Mouse (Mus musculus) small intestine, adult 2 months (tissue): ENCODE results near the gene Exd1. TPM values are rescaled to one million over a fixed set of nuclear protein-coding genes. Genes with fewer than 3 reads are reported as not detected.

Source experiments
- H3K27ac ChIP-seq: fragments of 200-500 bp; 2 replicates; pipeline ENCODE4 v1.5.1; 2012; ENCODE audit warnings: low read depth, low read length, control low read depth, inconsistent platforms; ENCODE audit not compliant: insufficient read depth
- H3K27me3 ChIP-seq: fragments of 200-500 bp; 2 replicates; pipeline ENCODE4 v1.6.1; 2012; ENCODE audit warnings: mild to moderate bottlenecking, moderate library complexity, low read length, inconsistent platforms; ENCODE audit not compliant: control insufficient read depth, insufficient read depth
- H3K36me3 ChIP-seq: fragments of 200-500 bp; 2 replicates; pipeline ENCODE4 v1.6.1; 2012; ENCODE audit warnings: mild to moderate bottlenecking, low read length, control low read depth, inconsistent platforms; ENCODE audit not compliant: control insufficient read depth, insufficient read depth
- H3K4me1 ChIP-seq: fragments of 200-500 bp; 2 replicates; pipeline ENCODE4 v1.6.1; 2012; ENCODE audit warnings: low read length, inconsistent platforms, mixed read lengths; ENCODE audit not compliant: control insufficient read depth, insufficient read depth, insufficient read length
- H3K4me3 ChIP-seq: fragments of 200-500 bp; 2 replicates; pipeline ENCODE4 v1.5.1; 2012; ENCODE audit warnings: low read depth, mild to moderate bottlenecking, control low read depth, inconsistent platforms, low read length, moderate library complexity
- CTCF ChIP-seq: fragments of 200-500 bp; IDR thresholded peaks from 2 replicates; pipeline ENCODE4 v1.5.1; 2012; ENCODE audit warnings: low read depth, mild to moderate bottlenecking, control low read depth, inconsistent platforms, low read length, moderate library complexity, mixed read lengths; ENCODE audit not compliant: insufficient replicate concordance, insufficient read length; ENCODE audit errors: extremely low read depth
- POLR2A ChIP-seq: fragments of 200-500 bp; IDR thresholded peaks from 2 replicates; pipeline ENCODE4 v1.6.1; 2012; ENCODE audit warnings: low read depth, mild to moderate bottlenecking, control low read depth, inconsistent platforms, low read length, moderate library complexity
- WGBS: fragments of 180-500 bp; shearing (Covaris S2); methylation state at CpG from one replicate; pipeline ENCODE4 v1.1.7; 2018; 5-methylcytosine and 5-hydroxymethylcytosine counted together
- polyA plus RNA-seq: library from polyadenylated mRNA; depleted of rRNA; stranded (reverse); fragments of >200 nt; gene quantifications from 2 replicates; pipeline ENCODE4 v1.2.3, GENCODE M21; 2012

Gene Exd1
- polyA plus RNA-seq, 1 experiment: 0.09 TPM

- Histone ChIP-seq H3K27ac (no peak overlapping the region), H3K4me1 (no peaks in the 10 kb centered on the region), H3K27me3 (no peaks in the 10 kb centered on the region), H3K4me3 (no peak overlapping the region), H3K36me3 (peaks cover 21% of the 10 kb centered on the region)
- 87% methylated on average over 8 of the region's 8 CpGs for WGBS
- TF ChIP-seq CTCF (no peak), POLR2A (no peak)
These were observed 36.9 kb upstream of the Exd1 start for GRCm38 (mm10) chr2:119584282-119584681.

GRCm38 (mm10) chr2:119583439-119583838 is 36.0 kb upstream of the Exd1 start:
- no peak overlapping the region for H3K4me3 ChIP-seq
- TF ChIP-seq POLR2A (no peak), CTCF (no peak)
- H3K27ac ChIP-seq: no peak overlapping the region
- H3K4me1 ChIP-seq: no peaks in the 10 kb centered on the region
- 76% methylated on average over 2 of the region's 2 CpGs for WGBS
- peaks cover 22% of the 10 kb centered on the region for H3K36me3 ChIP-seq
- H3K27me3 ChIP-seq: no peaks in the 10 kb centered on the region

- TF ChIP-seq POLR2A (no peak), CTCF (no peak)
- Histone ChIP-seq H3K4me1 (no peaks in the 10 kb centered on the region), H3K4me3 (no peak overlapping the region), H3K27me3 (no peaks in the 10 kb centered on the region), H3K36me3 (peaks cover 32% of the 10 kb centered on the region), H3K27ac (no peak overlapping the region)
- 47% methylated on average over 3 of the region's 3 CpGs for WGBS
These were observed 34.1 kb upstream of the Exd1 start for GRCm38 (mm10) chr2:119581571-119581970.

- Histone ChIP-seq H3K36me3 (peaks cover 36% of the 10 kb centered on the region), H3K4me3 (no peak overlapping the region), H3K27me3 (no peaks in the 10 kb centered on the region), H3K27ac (no peak overlapping the region), H3K4me1 (no peaks in the 10 kb centered on the region)
- WGBS: 28% methylated on average over 1 of the region's 1 CpGs
- TF ChIP-seq CTCF (no peak), POLR2A (no peak)
These were observed 25.0 kb upstream of the Exd1 start for GRCm38 (mm10) chr2:119572471-119572870.

GRCm38 (mm10) chr2:119566182-119566855 is 18.9 kb upstream of the Exd1 start:
- Histone ChIP-seq H3K36me3 (peaks cover 30% of the 10 kb centered on the region), H3K27me3 (no peaks in the 10 kb centered on the region), H3K4me3 (no peak overlapping the region), H3K27ac (no peak overlapping the region), H3K4me1 (peaks cover 1% of the 10 kb centered on the region; the same call in 1 of the 2 replicates)
- 33% methylated on average over 7 of the region's 7 CpGs for WGBS
- TF ChIP-seq POLR2A (no peak), CTCF (no peak)

GRCm38 (mm10) chr2:119565284-119565683 is 17.9 kb upstream of the Exd1 start:
- Histone ChIP-seq H3K27me3 (no peaks in the 10 kb centered on the region), H3K4me3 (no peak overlapping the region), H3K27ac (no peak overlapping the region), H3K4me1 (peaks cover 1% of the 10 kb centered on the region; the same call in 1 of the 2 replicates), H3K36me3 (peaks cover 34% of the 10 kb centered on the region)
- TF ChIP-seq POLR2A: no peak
- TF ChIP-seq CTCF: no peak
- WGBS: 76% methylated on average over 4 of the region's 4 CpGs

GRCm38 (mm10) chr2:119561794-119562193 is 14.4 kb upstream of the Exd1 start:
- 72% methylated on average over 3 of the region's 3 CpGs for WGBS
- H3K27me3 ChIP-seq: no peaks in the 10 kb centered on the region
- peaks cover 24% of the 10 kb centered on the region for H3K36me3 ChIP-seq
- TF ChIP-seq POLR2A (no peak), CTCF (no peak)
- peaks cover 9% of the 10 kb centered on the region for H3K4me1 ChIP-seq
- no peak overlapping the region for H3K4me3 ChIP-seq
- H3K27ac ChIP-seq: no peak overlapping the region
